Mouse (Mus musculus): ENCODE results near the gene Mob3a. TPM values are rescaled to one million over a fixed set of nuclear protein-coding genes. Genes with fewer than 3 reads are reported as not detected.

Gene Mob3a
- polyA plus RNA-seq, 1 experiment: 19.5 TPM

- 44% methylated on average over 11 of the region's 11 CpGs for WGBS
- Histone ChIP-seq H3K27ac (ENCODE audit: insufficient read depth, low read depth, low read length) (no peak overlapping the region), H3K36me3 (ENCODE audit: control insufficient read depth, insufficient read depth, low read length) (peaks cover 7% of the 10 kb centered on the region; the same call in 1 of the 2 replicates), H3K4me1 (ENCODE audit: control insufficient read depth, insufficient read depth, low read length) (peaks cover 56% of the 10 kb centered on the region), H3K27me3 (replicated peaks; ENCODE audit: control insufficient read depth, insufficient read depth, low read length) (no peaks in the 10 kb centered on the region), H3K4me3 (ENCODE audit: insufficient read depth, low read depth, low read length) (no peak overlapping the region)
- peak; percentile 67 for DNase-seq
- no peak for TF ChIP-seq POLR2A (IDR thresholded peaks at IDR 0.05; ENCODE audit: low read depth, low read length)
- no peak for TF ChIP-seq CTCF (conservative IDR thresholded peaks at IDR 0.05; ENCODE audit: insufficient read depth, insufficient read length, low read depth, low read length)
These were observed 29.7 kb downstream of the Mob3a start for GRCm38 (mm10) chr10:80671936-80672690.

GRCm38 (mm10) chr10:80671251-80671650 lies 30.5 kb downstream of the Mob3a start:
- 78% methylated on average over 4 of the region's 4 CpGs for WGBS

GRCm38 (mm10) chr10:80670531-80670930 lies 31.2 kb downstream of the Mob3a start:
- Histone ChIP-seq H3K4me3 (ENCODE audit: insufficient read depth, low read depth, low read length) (no peak overlapping the region), H3K27ac (ENCODE audit: insufficient read depth, low read depth, low read length) (peak overlapping the region; percentile 57), H3K4me1 (ENCODE audit: control insufficient read depth, insufficient read depth, low read length) (peaks cover 64% of the 10 kb centered on the region), H3K27me3 (replicated peaks; ENCODE audit: control insufficient read depth, insufficient read depth, low read length) (no peaks in the 10 kb centered on the region), H3K36me3 (ENCODE audit: control insufficient read depth, insufficient read depth, low read length) (peaks cover 12% of the 10 kb centered on the region)
- no peak for TF ChIP-seq POLR2A (IDR thresholded peaks at IDR 0.05; ENCODE audit: low read depth, low read length)
- TF ChIP-seq CTCF (conservative IDR thresholded peaks at IDR 0.05; ENCODE audit: insufficient read depth, insufficient read length, low read depth, low read length): no peak
- no peak for DNase-seq
- WGBS: 52% methylated on average over 2 of the region's 2 CpGs

More at GRCm38 (mm10) chr10:80671251-80671650, 30.5 kb downstream of the Mob3a start:
- no peak for DNase-seq
- Histone ChIP-seq H3K27me3 (replicated peaks; ENCODE audit: control insufficient read depth, insufficient read depth, low read length) (no peaks in the 10 kb centered on the region), H3K27ac (ENCODE audit: insufficient read depth, low read depth, low read length) (no peak overlapping the region), H3K4me1 (ENCODE audit: control insufficient read depth, insufficient read depth, low read length) (peaks cover 58% of the 10 kb centered on the region), H3K4me3 (ENCODE audit: insufficient read depth, low read depth, low read length) (no peak overlapping the region), H3K36me3 (ENCODE audit: control insufficient read depth, insufficient read depth, low read length) (peaks cover 12% of the 10 kb centered on the region)
- TF ChIP-seq POLR2A (IDR thresholded peaks at IDR 0.05; ENCODE audit: low read depth, low read length) (no peak), CTCF (conservative IDR thresholded peaks at IDR 0.05; ENCODE audit: insufficient read depth, insufficient read length, low read depth, low read length) (no peak)

GRCm38 (mm10) chr10:80669737-80670485 lies 31.9 kb downstream of the Mob3a start:
- 48% methylated on average over 7 of the region's 7 CpGs for WGBS
- Histone ChIP-seq H3K4me1 (ENCODE audit: control insufficient read depth, insufficient read depth, low read length) (peaks cover 70% of the 10 kb centered on the region), H3K27ac (ENCODE audit: insufficient read depth, low read depth, low read length) (peak overlapping the region; percentile 57), H3K4me3 (ENCODE audit: insufficient read depth, low read depth, low read length) (no peak overlapping the region), H3K36me3 (ENCODE audit: control insufficient read depth, insufficient read depth, low read length) (peaks cover 12% of the 10 kb centered on the region), H3K27me3 (replicated peaks; ENCODE audit: control insufficient read depth, insufficient read depth, low read length) (no peaks in the 10 kb centered on the region)
- TF ChIP-seq CTCF (conservative IDR thresholded peaks at IDR 0.05; ENCODE audit: insufficient read depth, insufficient read length, low read depth, low read length) (no peak), POLR2A (IDR thresholded peaks at IDR 0.05; ENCODE audit: low read depth, low read length) (no peak)
- DNase-seq: peak; percentile 97

- TF ChIP-seq CTCF (conservative IDR thresholded peaks at IDR 0.05; ENCODE audit: insufficient read depth, insufficient read length, low read depth, low read length) (no peak), POLR2A (IDR thresholded peaks at IDR 0.05; ENCODE audit: low read depth, low read length) (no peak)
- 61% methylated on average over 12 of the region's 12 CpGs for WGBS
- no peak overlapping the region for H3K4me3 ChIP-seq (ENCODE audit: insufficient read depth, low read depth, low read length)
- peaks cover 71% of the 10 kb centered on the region for H3K4me1 ChIP-seq (ENCODE audit: control insufficient read depth, insufficient read depth, low read length)
- H3K27ac ChIP-seq (ENCODE audit: insufficient read depth, low read depth, low read length): peak overlapping the region; percentile 46
- no peak for DNase-seq
- no peaks in the 10 kb centered on the region for H3K27me3 ChIP-seq (replicated peaks; ENCODE audit: control insufficient read depth, insufficient read depth, low read length)
- H3K36me3 ChIP-seq (ENCODE audit: control insufficient read depth, insufficient read depth, low read length): peaks cover 12% of the 10 kb centered on the region
These were observed 32.8 kb downstream of the Mob3a start for GRCm38 (mm10) chr10:80669018-80669417.

GRCm38 (mm10) chr10:80668614-80669013 lies 33.2 kb downstream of the Mob3a start:
- TF ChIP-seq CTCF (conservative IDR thresholded peaks at IDR 0.05; ENCODE audit: insufficient read depth, insufficient read length, low read depth, low read length): no peak
- no peak for TF ChIP-seq POLR2A (IDR thresholded peaks at IDR 0.05; ENCODE audit: low read depth, low read length)
- H3K27ac ChIP-seq (ENCODE audit: insufficient read depth, low read depth, low read length): peak overlapping the region; percentile 46
- WGBS: 57% methylated on average over 11 of the region's 11 CpGs
- no peaks in the 10 kb centered on the region for H3K27me3 ChIP-seq (replicated peaks; ENCODE audit: control insufficient read depth, insufficient read depth, low read length)
- peaks cover 12% of the 10 kb centered on the region for H3K36me3 ChIP-seq (ENCODE audit: control insufficient read depth, insufficient read depth, low read length)
- no peak overlapping the region for H3K4me3 ChIP-seq (ENCODE audit: insufficient read depth, low read depth, low read length)
- peak; percentile 76 for DNase-seq
- H3K4me1 ChIP-seq (ENCODE audit: control insufficient read depth, insufficient read depth, low read length): peaks cover 71% of the 10 kb centered on the region
